Mouse (Mus musculus) gonadal fat pad, adult 2 months (tissue): ENCODE results near the gene Tmem235. TPM values are rescaled to one million over a fixed set of nuclear protein-coding genes. Genes with fewer than 3 reads are reported as not detected.

Experiments used
- DNase-seq: peaks from one replicate; pipeline ENCODE4 v3.0.0-alpha.2; 2012; ENCODE audit warnings: low read depth
- polyA plus RNA-seq: library from polyadenylated mRNA; depleted of rRNA; stranded (reverse); fragments of >200 nt; gene quantifications from 2 replicates; pipeline ENCODE4 v1.2.3, GENCODE M21; 2012; rRNA removed

Gene Tmem235
- polyA plus RNA-seq, 1 experiment = not detected

- DNase-seq = no peak
Measured at GRCm38 (mm10) chr11:117890519-117891282, 30.1 kb downstream of the Tmem235 start.

DNA sequence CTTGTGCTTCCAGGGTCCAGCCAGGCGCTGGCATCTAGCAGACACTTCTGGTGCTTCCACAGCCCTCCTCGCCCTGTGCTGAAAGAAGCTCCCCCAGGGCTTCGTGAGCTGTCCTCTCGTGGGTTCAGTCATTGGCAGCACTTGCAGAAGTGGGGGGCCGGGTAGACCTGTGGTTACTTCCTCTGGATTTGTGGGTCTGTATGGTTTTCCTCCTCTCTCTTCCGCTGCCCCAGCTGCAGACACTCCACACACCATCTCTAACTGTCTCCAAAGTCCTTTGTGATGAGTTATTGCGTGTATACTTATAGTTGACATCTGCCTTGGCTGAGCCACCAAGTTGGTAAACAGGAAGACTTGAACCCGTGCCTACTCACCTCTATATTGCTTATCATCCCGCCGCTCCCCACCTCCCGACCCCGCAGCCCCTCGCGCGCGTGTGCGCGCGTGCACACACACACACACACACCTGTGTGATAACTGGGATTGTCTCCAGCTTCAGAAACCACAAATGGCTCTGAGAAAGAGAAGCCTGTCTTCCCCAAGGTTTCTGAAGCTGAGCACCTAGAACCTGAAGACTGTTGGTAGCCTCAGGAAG is 31.1 kb downstream of the Tmem235 start:
- no peak for DNase-seq

DNA sequence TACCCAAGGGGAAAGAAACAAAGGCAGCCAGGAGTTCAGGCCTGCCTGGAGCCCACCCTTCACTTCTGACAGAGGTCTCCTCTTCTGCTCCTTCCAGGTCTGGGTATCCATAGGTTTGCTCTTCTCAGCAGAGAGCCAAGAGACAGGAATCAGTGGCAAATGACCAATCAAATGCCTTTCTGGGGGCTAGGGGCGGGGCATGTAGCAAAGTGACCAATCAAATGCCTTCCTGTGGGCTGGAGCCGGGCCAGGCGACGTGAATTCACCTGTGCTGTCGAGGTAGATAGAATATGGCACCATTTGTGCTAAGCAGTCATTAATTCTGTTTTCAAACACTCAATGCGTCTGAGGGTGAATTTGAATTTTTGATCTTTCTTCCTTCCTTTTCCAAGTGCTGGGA is 31.6 kb downstream of the Tmem235 start:
- no peak for DNase-seq

DNA sequence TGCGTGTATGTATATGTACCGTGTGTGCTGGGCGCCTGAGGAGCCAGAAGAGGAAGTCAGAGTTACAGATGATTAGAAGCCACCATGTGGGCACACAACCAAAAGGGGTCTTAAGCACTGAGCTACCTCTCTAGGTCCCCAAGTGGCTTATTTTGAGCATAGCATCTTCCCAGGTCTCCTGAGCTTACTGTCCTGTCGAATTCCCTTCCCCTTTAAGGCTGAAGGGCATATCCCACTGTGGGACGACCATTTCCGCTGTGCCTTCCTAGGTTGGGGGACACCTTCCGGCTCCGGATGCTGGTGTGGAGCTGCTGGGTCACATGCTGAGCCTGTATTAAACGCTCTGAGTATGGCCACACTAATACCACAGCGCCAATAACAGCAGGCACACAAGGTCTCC is 34.1 kb downstream of the Tmem235 start:
- DNase-seq = no peak

GRCm38 (mm10) chr11:117896533-117896932 is 36.0 kb downstream of the Tmem235 start:
- no peak for DNase-seq

DNA sequence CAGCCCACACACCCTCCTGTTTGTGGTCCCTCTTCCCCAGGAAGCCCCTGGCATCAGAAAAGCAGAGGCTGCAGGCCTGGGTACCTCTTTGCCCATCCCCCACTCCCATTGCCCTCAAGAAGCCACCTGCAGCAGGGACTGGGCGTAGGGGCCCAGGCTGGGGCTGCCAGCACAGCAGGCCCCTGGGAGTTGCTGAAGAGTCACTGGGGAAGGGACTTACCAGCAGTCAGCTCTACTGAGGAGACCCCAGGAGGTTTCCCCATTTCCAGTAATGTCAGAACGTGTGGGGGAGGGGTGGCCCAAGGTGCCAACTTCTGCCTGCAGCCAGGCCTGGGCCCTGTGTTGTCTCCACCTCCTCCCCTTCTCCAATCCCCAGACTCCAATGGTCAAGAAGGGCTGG is 41.7 kb downstream of the Tmem235 start:
- no peak for DNase-seq

GRCm38 (mm10) chr11:117904442-117904841 is 43.9 kb downstream of the Tmem235 start:
- no peak for DNase-seq

DNA sequence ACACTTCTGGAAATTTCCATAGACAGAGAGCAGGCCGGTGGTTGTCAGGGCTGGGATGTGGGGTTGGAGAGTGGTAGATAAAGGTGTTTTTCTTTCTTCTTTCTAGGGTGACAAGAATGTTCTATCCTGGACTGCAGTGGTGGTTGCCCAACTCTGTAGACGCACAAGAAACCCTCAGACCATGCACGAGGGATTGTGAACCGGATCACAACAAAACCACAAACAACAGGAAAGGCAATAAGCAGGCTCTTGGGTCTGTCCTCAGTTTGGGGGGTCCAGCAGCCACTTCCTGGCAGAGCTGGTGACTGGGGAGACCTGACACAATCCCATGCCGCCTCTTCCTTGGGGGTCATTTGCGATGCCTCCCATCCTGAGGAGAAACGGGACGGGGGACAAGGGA is 48.8 kb downstream of the Tmem235 start:
- no peak for DNase-seq

DNA sequence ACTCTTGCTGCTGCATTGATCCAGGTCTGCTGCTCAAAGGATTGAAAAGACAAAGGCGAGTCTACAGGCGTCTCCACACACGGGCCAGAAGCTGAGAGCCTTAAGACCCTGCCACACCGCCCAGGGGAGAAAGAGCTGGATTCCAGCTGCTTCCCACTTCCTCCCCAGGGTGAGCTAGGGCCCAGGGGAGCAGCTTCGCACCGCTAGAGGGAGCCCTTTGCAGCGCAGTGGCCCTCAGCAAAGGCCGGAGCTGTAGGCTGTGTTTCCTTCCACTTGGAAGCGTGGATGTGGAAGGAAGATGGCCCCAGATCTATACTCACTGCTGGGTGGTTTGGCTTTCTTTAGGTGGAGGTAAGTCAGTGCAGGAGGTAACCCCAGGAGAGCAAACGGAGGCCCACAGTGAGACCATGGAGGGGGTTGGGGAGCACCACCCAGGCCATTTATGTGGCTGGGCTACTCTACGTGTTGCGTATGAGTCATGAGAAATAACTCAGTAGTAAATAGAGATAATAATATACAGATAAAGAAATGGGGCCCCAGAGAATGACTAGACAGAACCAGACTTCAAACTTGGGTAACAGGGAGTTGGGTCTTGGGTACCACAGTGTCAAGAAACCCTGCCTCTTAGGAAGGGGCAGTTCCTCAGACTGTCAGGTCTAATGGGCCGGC is 52.3 kb downstream of the Tmem235 start:
- no peak for DNase-seq

GRCm38 (mm10) chr11:117914531-117914930 is 54.0 kb downstream of the Tmem235 start:
- no peak for DNase-seq

Other genes starting within 250 kb of the Tmem235 start
- 15.0 and 15.8 TPM in 2 replicates for gene Tnrc6c, start 206.5 kb upstream of the Tmem235 start, polyA plus RNA-seq
- 4.9 and 5.8 TPM in 2 replicates for gene Tmc8, start 78.7 kb upstream of the Tmem235 start, polyA plus RNA-seq
- 42.5 and 49.8 TPM in 2 replicates for gene Tmc6, start 78.6 kb upstream of the Tmem235 start, polyA plus RNA-seq
- not detected in 2 replicates for gene 6030468B19Rik, start 63.1 kb upstream of the Tmem235 start, polyA plus RNA-seq
- 0.15 TPM in 1 of 2 replicates, not detected in the other for gene Gm20708, start 51.1 kb upstream of the Tmem235 start, polyA plus RNA-seq
- gene Syngr2, start 51.1 kb upstream of the Tmem235 start, polyA plus RNA-seq = 107 and 133 TPM in 2 replicates
- 5.7 and 8.7 TPM in 2 replicates for gene Afmid, start 34.8 kb upstream of the Tmem235 start, polyA plus RNA-seq
- gene Tk1, start 34.7 kb upstream of the Tmem235 start, polyA plus RNA-seq = 7.2 and 9.8 TPM in 2 replicates
- gene Birc5, start 11.5 kb upstream of the Tmem235 start, polyA plus RNA-seq = 1.6 and 2.3 TPM in 2 replicates
- 10.7 and 12.5 TPM in 2 replicates for gene Tha1, start 12.7 kb downstream of the Tmem235 start, polyA plus RNA-seq
- gene Socs3, start 109.3 kb downstream of the Tmem235 start, polyA plus RNA-seq = 4.5 and 5.4 TPM in 2 replicates
- 32.4 and 44.8 TPM in 2 replicates for gene Pgs1, start 125.5 kb downstream of the Tmem235 start, polyA plus RNA-seq